25 mouse cellular contexts compared by ENCODE assay signal in genomic region chr2:157399797-157400196, GRCm38 (mm10). TPM values are rescaled to one million over a fixed set of nuclear protein-coding genes. Genes with fewer than 3 reads are reported as not detected.
DNase-seq lines count a peak whose midpoint lies in the region; ATAC-seq and TF ChIP-seq lines count a peak whose summit lies in the region.
"Had no signal": no experiment of that assay in that cellular context is flagged by ENCODE, and none has a peak within 500 bp of the region (broad histone marks: within the 10 kb centered on the region; RNA-seq: fewer than 3 reads in every experiment).

No protein-coding gene starts in this region.

- no peaks in the 10 kb centered on the region for H3K79me2 ChIP-seq in heart, adult 2 months (replicated peaks; ENCODE audit: control insufficient read depth, insufficient read depth, low read length)

- no peaks in the 10 kb centered on the region for H3K36me3 ChIP-seq in heart, adult 2 months (ENCODE audit: control insufficient read depth, insufficient read depth, low read length)
- peaks cover 38% of the 10 kb centered on the region for H3K36me3 ChIP-seq in megakaryocyte, embryonic 14.5 days (replicated peaks; ENCODE audit: low read length)

- TF ChIP-seq POLR2A in heart, adult 2 months (IDR thresholded peaks at IDR 0.05; ENCODE audit: insufficient read depth, low read depth, low read length): no peak

- H3K4me1 ChIP-seq in heart, adult 2 months (ENCODE audit: control insufficient read depth, insufficient read depth, low read length): no peaks in the 10 kb centered on the region
- H3K4me1 ChIP-seq in megakaryocyte, embryonic 14.5 days: peaks cover 23% of the 10 kb centered on the region
- H3K4me1 ChIP-seq: embryonic facial prominence, embryonic 15.5 days had no signal

- TF ChIP-seq EP300 in heart, adult 2 months (IDR thresholded peaks at IDR 0.05; ENCODE audit: insufficient read depth, low read depth, low read length): no peak

- no peak overlapping the region for H3K27ac ChIP-seq in heart, adult 2 months
- H3K27ac ChIP-seq: embryonic facial prominence, embryonic 15.5 days; forebrain, embryonic 10.5 days; hindbrain, embryonic 10.5 days; hindbrain, embryonic 14.5 days had no signal

- H3K9me3 ChIP-seq in megakaryocyte, embryonic 14.5 days: peaks cover 5% of the 10 kb centered on the region
- H3K9me3 ChIP-seq: embryonic facial prominence, embryonic 15.5 days had no signal

- no peak overlapping the region for H3K9ac ChIP-seq in heart, adult 2 months (ENCODE audit: low read depth, low read length)
- H3K9ac ChIP-seq: embryonic facial prominence, embryonic 15.5 days; heart, embryonic 12.5 days; hindbrain, embryonic 14.5 days had no signal

- 78% methylated on average over 10 of the region's 10 CpGs for WGBS in heart, adult 2 months

- peak; percentile 36 to 37 for DNase-seq in heart, adult 18-20 months
- DNase-seq in heart, adult 2 months: no peak
- DNase-seq in kidney, postnatal 14 days: peak; percentile 25
- DNase-seq in kidney, adult 18-20 months: no peak
- DNase-seq in adrenal gland, postnatal 10 days: no peak
- DNase-seq: adrenal gland, postnatal 14 days; cerebellum, adult 8-10 months; cerebellum, postnatal 14 days; embryo, embryonic 11 days; gastrocnemius, postnatal 10 days had no signal

- ATAC-seq in megakaryocyte, adult 5-6 weeks (ENCODE audit: poor library complexity, severe bottlenecking): no peak
- ATAC-seq: forebrain, embryonic 14.5 days had no signal

- H3K4me3 ChIP-seq in heart, adult 2 months: no peak overlapping the region
- H3K4me3 ChIP-seq in megakaryocyte, embryonic 14.5 days (replicated peaks): peak overlapping the region; percentile 8
- H3K4me3 ChIP-seq: embryonic facial prominence, embryonic 15.5 days; erythroblast, embryonic 14.5 days; forebrain, embryonic 10.5 days; heart, embryonic 12.5 days; hindbrain, embryonic 10.5 days had no signal

- intact Hi-C loops in heart, adult 2 months (cut with DNase I): no loop called here

- TF ChIP-seq CTCF in heart, adult 2 months (IDR thresholded peaks at IDR 0.05): no peak

- no peaks in the 10 kb centered on the region for H3K27me3 ChIP-seq in heart, adult 2 months (ENCODE audit: control insufficient read depth, insufficient read depth, low read length)
- H3K27me3 ChIP-seq in megakaryocyte, embryonic 14.5 days (replicated peaks): no peaks in the 10 kb centered on the region
- H3K27me3 ChIP-seq: embryonic facial prominence, embryonic 15.5 days; heart, embryonic 12.5 days had no signal

RNA-seq across cellular contexts. Expression of gene Src, which starts 18.4 kb away (rescaled TPM):
- total RNA-seq in heart, adult 18-20 months (2021): 1 to 10 TPM; 4.2 to 4.8 TPM
- total RNA-seq in heart, adult 2 months (2021): 1 to 10 TPM; 4.0 to 4.1 TPM
- 5.4 and 5.8 TPM in 2 replicates for polyA plus RNA-seq in heart, adult 2 months (2012; rRNA removed)
- polyA plus RNA-seq in megakaryocyte, embryonic 14.5 days (2012; ENCODE audit: insufficient read depth, low replicate concordance): 186 and 225 TPM in 2 replicates
- 0.11 TPM in 1 of 2 replicates, not detected in the other for total RNA-seq in megakaryocyte, adult 5-6 weeks (2015)
- total RNA-seq in megakaryocyte, adult 5-6 weeks (2017): 0.26 TPM in 1 of 2 replicates, not detected in the other
- 10 to 100 TPM; 18.9 to 21.8 TPM for total RNA-seq in adrenal gland, postnatal 10 days (2021)

RNA-seq across cellular contexts. Expression of gene Manbal, which starts 32.4 kb away (rescaled TPM):
- total RNA-seq in heart, adult 18-20 months (2021): 10 to 100 TPM; 19.4 to 21.1 TPM
- total RNA-seq in heart, adult 2 months (2021): 10 to 100 TPM; 14.5 to 20.1 TPM
- 42.6 and 44.2 TPM in 2 replicates for polyA plus RNA-seq in heart, adult 2 months (2012; rRNA removed)
- polyA plus RNA-seq in megakaryocyte, embryonic 14.5 days (2012; ENCODE audit: insufficient read depth, low replicate concordance): 42.3 and 73.0 TPM in 2 replicates
- total RNA-seq in megakaryocyte, adult 5-6 weeks (2015): 18.7 and 21.5 TPM in 2 replicates
- 9.3 and 10.5 TPM in 2 replicates for total RNA-seq in megakaryocyte, adult 5-6 weeks (2017)
- total RNA-seq in adrenal gland, postnatal 10 days (2021): 10 to 100 TPM; 34.8 to 35.7 TPM

RNA-seq across cellular contexts. Expression of gene Ghrh, which starts 52.5 kb away (rescaled TPM):
- not detected for total RNA-seq in heart, adult 18-20 months (2021)
- not detected for total RNA-seq in heart, adult 2 months (2021)
- not detected in 2 replicates for polyA plus RNA-seq in heart, adult 2 months (2012; rRNA removed)
- 1.1 TPM in 1 of 2 replicates, not detected in the other for polyA plus RNA-seq in megakaryocyte, embryonic 14.5 days (2012; ENCODE audit: insufficient read depth, low replicate concordance)
- total RNA-seq in megakaryocyte, adult 5-6 weeks (2015): not detected in 2 replicates
- total RNA-seq in megakaryocyte, adult 5-6 weeks (2017): not detected in 2 replicates
- total RNA-seq in adrenal gland, postnatal 10 days (2021): not detected
- total RNA-seq: adrenal gland, postnatal 14 days; common myeloid progenitor, adult 5-6 weeks; gastrocnemius, postnatal 10 days; gastrocnemius, postnatal 4 days; heart, adult 8-10 months; MEL had no signal
- polyA plus RNA-seq: C2C12; embryonic facial prominence, embryonic 15.5 days; erythroblast, embryonic 14.5 days; forebrain, embryonic 10.5 days; heart, embryonic 12.5 days; heart, embryonic 16.5 days; hindbrain, embryonic 10.5 days had no signal

Comparison
In these comparisons a context has a peak if more than half of its experiments do, and no peak if none do; other contexts are left out.
1. DNase-seq: peak in heart, adult 18-20 months (2 of 2) and kidney, postnatal 14 days (single experiment); none in heart, adult 2 months (0 of 2), kidney, adult 18-20 months (single experiment) and adrenal gland, postnatal 10 days (single experiment).